Mouse (Mus musculus) small intestine, adult 2 months (tissue): ENCODE measurements at regions not wholly inside any gene's neighbourhood (a gene's known extent, or its start where the extent isn't known, plus 50 kb on each side); places are given as distances from the start of the nearest gene placed in this dataset.

Experiments
- H3K27ac ChIP-seq: fragments of 200-500 bp; 2 replicates; pipeline ENCODE4 v1.5.1; 2012; ENCODE audit warnings: low read depth, low read length, control low read depth, inconsistent platforms; ENCODE audit not compliant: insufficient read depth
- H3K27me3 ChIP-seq: fragments of 200-500 bp; 2 replicates; pipeline ENCODE4 v1.6.1; 2012; ENCODE audit warnings: mild to moderate bottlenecking, moderate library complexity, low read length, inconsistent platforms; ENCODE audit not compliant: control insufficient read depth, insufficient read depth
- H3K36me3 ChIP-seq: fragments of 200-500 bp; 2 replicates; pipeline ENCODE4 v1.6.1; 2012; ENCODE audit warnings: mild to moderate bottlenecking, low read length, control low read depth, inconsistent platforms; ENCODE audit not compliant: control insufficient read depth, insufficient read depth
- H3K4me1 ChIP-seq: fragments of 200-500 bp; 2 replicates; pipeline ENCODE4 v1.6.1; 2012; ENCODE audit warnings: low read length, inconsistent platforms, mixed read lengths; ENCODE audit not compliant: control insufficient read depth, insufficient read depth, insufficient read length
- H3K4me3 ChIP-seq: fragments of 200-500 bp; 2 replicates; pipeline ENCODE4 v1.5.1; 2012; ENCODE audit warnings: low read depth, mild to moderate bottlenecking, control low read depth, inconsistent platforms, low read length, moderate library complexity
- CTCF ChIP-seq: fragments of 200-500 bp; IDR thresholded peaks from 2 replicates; pipeline ENCODE4 v1.5.1; 2012; ENCODE audit warnings: low read depth, mild to moderate bottlenecking, control low read depth, inconsistent platforms, low read length, moderate library complexity, mixed read lengths; ENCODE audit not compliant: insufficient replicate concordance, insufficient read length; ENCODE audit errors: extremely low read depth
- POLR2A ChIP-seq: fragments of 200-500 bp; IDR thresholded peaks from 2 replicates; pipeline ENCODE4 v1.6.1; 2012; ENCODE audit warnings: low read depth, mild to moderate bottlenecking, control low read depth, inconsistent platforms, low read length, moderate library complexity
- WGBS: fragments of 180-500 bp; shearing (Covaris S2); methylation state at CpG from one replicate; pipeline ENCODE4 v1.1.7; 2018; 5-methylcytosine and 5-hydroxymethylcytosine counted together

- TF ChIP-seq CTCF (no peak), POLR2A (no peak)
- H3K4me3 ChIP-seq = no peak overlapping the region
- WGBS = 36% methylated on average over 3 of the region's 3 CpGs
- H3K27ac ChIP-seq = no peak overlapping the region
- H3K36me3 ChIP-seq = no peaks in the 10 kb centered on the region
- H3K27me3 ChIP-seq = no peaks in the 10 kb centered on the region
- H3K4me1 ChIP-seq = no peaks in the 10 kb centered on the region
These were observed 99.6 kb upstream of the 2610301B20Rik start for GRCm38 (mm10) chr4:10774557-10775215.

- WGBS = 91% methylated on average over 2 of the region's 2 CpGs
- no peak for TF ChIP-seq CTCF
- no peak for TF ChIP-seq POLR2A
- H3K27ac ChIP-seq = no peak overlapping the region
- H3K27me3 ChIP-seq = no peaks in the 10 kb centered on the region
- no peak overlapping the region for H3K4me3 ChIP-seq
- H3K4me1 ChIP-seq = no peaks in the 10 kb centered on the region
- no peaks in the 10 kb centered on the region for H3K36me3 ChIP-seq
These were observed 87.6 kb upstream of the 2610301B20Rik start for GRCm38 (mm10) chr4:10786701-10787100.

- H3K4me1 ChIP-seq = no peaks in the 10 kb centered on the region
- H3K27me3 ChIP-seq = no peaks in the 10 kb centered on the region
- no peak overlapping the region for H3K27ac ChIP-seq
- no peaks in the 10 kb centered on the region for H3K36me3 ChIP-seq
- TF ChIP-seq POLR2A (no peak), CTCF (no peak)
- no peak overlapping the region for H3K4me3 ChIP-seq
These were observed 86.0 kb upstream of the 2610301B20Rik start for GRCm38 (mm10) chr4:10788306-10788705.

- H3K4me3 ChIP-seq = no peak overlapping the region
- no peak overlapping the region for H3K27ac ChIP-seq
- no peaks in the 10 kb centered on the region for H3K4me1 ChIP-seq
- 66% methylated on average over 3 of the region's 3 CpGs for WGBS
- no peak for TF ChIP-seq CTCF
- TF ChIP-seq POLR2A = no peak
- no peaks in the 10 kb centered on the region for H3K27me3 ChIP-seq
- H3K36me3 ChIP-seq = no peaks in the 10 kb centered on the region
These were observed 85.2 kb upstream of the 2610301B20Rik start for GRCm38 (mm10) chr4:10789141-10789540.

GRCm38 (mm10) chr4:10792628-10793027 is 81.7 kb upstream of the 2610301B20Rik start:
- H3K36me3 ChIP-seq = no peaks in the 10 kb centered on the region
- no peak overlapping the region for H3K4me3 ChIP-seq
- no peak for TF ChIP-seq CTCF
- TF ChIP-seq POLR2A = no peak
- H3K4me1 ChIP-seq = no peaks in the 10 kb centered on the region
- no peaks in the 10 kb centered on the region for H3K27me3 ChIP-seq
- no peak overlapping the region for H3K27ac ChIP-seq
- WGBS = 41% methylated on average over 3 of the region's 3 CpGs

GRCm38 (mm10) chr4:10794471-10794870 is 79.8 kb upstream of the 2610301B20Rik start:
- TF ChIP-seq CTCF = no peak
- Histone ChIP-seq H3K36me3 (no peaks in the 10 kb centered on the region), H3K27me3 (no peaks in the 10 kb centered on the region), H3K4me3 (no peak overlapping the region), H3K4me1 (no peaks in the 10 kb centered on the region), H3K27ac (no peak overlapping the region)
- 48% methylated on average over 3 of the region's 3 CpGs for WGBS

- H3K27ac ChIP-seq = no peak overlapping the region
- no peaks in the 10 kb centered on the region for H3K4me1 ChIP-seq
- no peak for TF ChIP-seq CTCF
- TF ChIP-seq POLR2A = no peak
- no peak overlapping the region for H3K4me3 ChIP-seq
- no peaks in the 10 kb centered on the region for H3K36me3 ChIP-seq
- no peaks in the 10 kb centered on the region for H3K27me3 ChIP-seq
- WGBS = 66% methylated on average over 3 of the region's 3 CpGs
These were observed 73.3 kb upstream of the 2610301B20Rik start for GRCm38 (mm10) chr4:10800780-10801553.
